Mouse (Mus musculus) CD8-positive naive resting alpha-beta T cell, adult 2 months (primary cell): ENCODE data around the gene Prpf4b.
"Not testable (repeated sequence)": the region's sequence is repeated elsewhere in the genome, so short reads cannot be mapped to it uniquely, and the experiment has no call there.

Source experiments
- DNase-seq, 2 experiments: peaks; one replicate each; pipeline ENCODE4 v3.0.0; 2022; ENCODE audit warnings: low read depth in 2 of 2, low spot score in 2 of 2

Gene Prpf4b

GRCm38 (mm10) chr13:34934931-34935644 lies 60.0 kb downstream of the Prpf4b start:
- DNase-seq: no peak

- DNase-seq: no peak
Observed at GRCm38 (mm10) chr13:34942370-34942769, 67.3 kb downstream of the Prpf4b start.

GRCm38 (mm10) chr13:34951437-34951836 lies 76.3 kb downstream of the Prpf4b start:
- DNase-seq: not testable (repeated sequence)
